Mouse (Mus musculus) kidney, adult 2 months (tissue): ENCODE measurements around the gene Nrxn3. TPM values are rescaled to one million over a fixed set of nuclear protein-coding genes. Genes with fewer than 3 reads are reported as not detected.

ENCODE experiments used
- DNase-seq: peaks from one replicate; pipeline ENCODE4 v3.0.0; 2021
- H3K27ac ChIP-seq: fragments of 200-500 bp; 2 replicates; pipeline ENCODE4 v1.5.1; 2012; ENCODE audit warnings: low read depth, low read length, control low read depth, inconsistent platforms; ENCODE audit not compliant: insufficient read depth
- H3K27me3 ChIP-seq: fragments of 200-500 bp; replicated peaks from 2 replicates; pipeline ENCODE4 v1.6.1; 2012; ENCODE audit warnings: mild to moderate bottlenecking, moderate library complexity, low read length, inconsistent platforms; ENCODE audit not compliant: control insufficient read depth, insufficient read depth
- H3K36me3 ChIP-seq: fragments of 200-500 bp; 2 replicates; pipeline ENCODE4 v1.6.1; 2012; ENCODE audit warnings: mild to moderate bottlenecking, moderate library complexity, low read length, inconsistent platforms; ENCODE audit not compliant: control insufficient read depth, insufficient read depth
- H3K4me1 ChIP-seq: fragments of 200-500 bp; 2 replicates; pipeline ENCODE4 v1.6.1; 2011; ENCODE audit warnings: low read length; ENCODE audit not compliant: control insufficient read depth, insufficient read depth
- H3K4me3 ChIP-seq: fragments of 200-500 bp; 2 replicates; pipeline ENCODE4 v1.5.1; 2011; ENCODE audit warnings: mild to moderate bottlenecking, low read depth, low read length, control low read depth; ENCODE audit not compliant: insufficient read depth
- CTCF ChIP-seq: fragments of 200-500 bp; conservative IDR thresholded peaks from 2 replicates; pipeline ENCODE4 v1.5.1; 2011; ENCODE audit warnings: low read depth, mild to moderate bottlenecking, control low read depth, low read length, moderate library complexity, mixed read lengths; ENCODE audit not compliant: insufficient read depth, insufficient read length
- POLR2A ChIP-seq: fragments of 200-500 bp; IDR thresholded peaks from one replicate; pipeline ENCODE4 v1.6.1; 2011; ENCODE audit warnings: low read depth, low read length, control low read depth
- WGBS: fragments of 180-500 bp; shearing (Covaris S2); methylation state at CpG from one replicate; pipeline ENCODE4 v1.1.7; 2018; 5-methylcytosine and 5-hydroxymethylcytosine counted together
- polyA plus RNA-seq: library from polyadenylated mRNA; depleted of rRNA; stranded (reverse); fragments of >200 nt; gene quantifications from 2 replicates; pipeline ENCODE4 v1.2.3, GENCODE M21; 2012

The Nrxn3 gene
- polyA plus RNA-seq, 1 experiment = 0.39 TPM

GRCm38 (mm10) chr12:89040151-89040550 lies 317.5 kb downstream of the Nrxn3 start:
- no peak for TF ChIP-seq POLR2A
- no peak for TF ChIP-seq CTCF

GRCm38 (mm10) chr12:89041429-89042107 lies 318.9 kb downstream of the Nrxn3 start:
- no peak overlapping the region for H3K4me3 ChIP-seq
- H3K36me3 ChIP-seq = no peaks in the 10 kb centered on the region
- H3K4me1 ChIP-seq = no peaks in the 10 kb centered on the region
- no peak for DNase-seq
- TF ChIP-seq POLR2A = no peak
- TF ChIP-seq CTCF = no peak
- 43% methylated on average over 2 of the region's 2 CpGs for WGBS
- no peaks in the 10 kb centered on the region for H3K27me3 ChIP-seq
- H3K27ac ChIP-seq = no peak overlapping the region

More at GRCm38 (mm10) chr12:89040151-89040550, 317.5 kb downstream of the Nrxn3 start:
- Histone ChIP-seq H3K27me3 (no peaks in the 10 kb centered on the region), H3K27ac (no peak overlapping the region), H3K4me1 (no peaks in the 10 kb centered on the region), H3K4me3 (no peak overlapping the region), H3K36me3 (no peaks in the 10 kb centered on the region)
- no peak for DNase-seq

GRCm38 (mm10) chr12:89049279-89049678 lies 326.6 kb downstream of the Nrxn3 start:
- Histone ChIP-seq H3K4me1 (no peaks in the 10 kb centered on the region), H3K27ac (no peak overlapping the region), H3K4me3 (no peak overlapping the region), H3K36me3 (no peaks in the 10 kb centered on the region), H3K27me3 (no peaks in the 10 kb centered on the region)
- DNase-seq = no peak
- no peak for TF ChIP-seq POLR2A
- no peak for TF ChIP-seq CTCF
- WGBS = 35% methylated on average over 3 of the region's 3 CpGs

- H3K27ac ChIP-seq = no peak overlapping the region
- DNase-seq = no peak
- H3K4me1 ChIP-seq = no peaks in the 10 kb centered on the region
- TF ChIP-seq POLR2A (no peak), CTCF (no peak)
- H3K27me3 ChIP-seq = no peaks in the 10 kb centered on the region
- no peak overlapping the region for H3K4me3 ChIP-seq
- H3K36me3 ChIP-seq = no peaks in the 10 kb centered on the region
Measured at GRCm38 (mm10) chr12:89049686-89050085, 327.0 kb downstream of the Nrxn3 start.

GRCm38 (mm10) chr12:89072436-89072835 lies 349.8 kb downstream of the Nrxn3 start:
- H3K36me3 ChIP-seq = no peaks in the 10 kb centered on the region
- no peak overlapping the region for H3K4me3 ChIP-seq
- no peaks in the 10 kb centered on the region for H3K27me3 ChIP-seq
- TF ChIP-seq POLR2A (no peak), CTCF (no peak)
- no peak overlapping the region for H3K27ac ChIP-seq
- no peak for DNase-seq
- no peaks in the 10 kb centered on the region for H3K4me1 ChIP-seq

GRCm38 (mm10) chr12:89073167-89073743 lies 350.6 kb downstream of the Nrxn3 start:
- Histone ChIP-seq H3K27ac (no peak overlapping the region), H3K36me3 (no peaks in the 10 kb centered on the region), H3K4me3 (no peak overlapping the region), H3K4me1 (no peaks in the 10 kb centered on the region), H3K27me3 (no peaks in the 10 kb centered on the region)
- no peak for DNase-seq
- 74% methylated on average over 5 of the region's 5 CpGs for WGBS
- TF ChIP-seq CTCF (no peak), POLR2A (no peak)

GRCm38 (mm10) chr12:89074551-89075295 lies 352.0 kb downstream of the Nrxn3 start:
- 64% methylated on average over 10 of the region's 10 CpGs for WGBS
- TF ChIP-seq CTCF = no peak
- no peak for TF ChIP-seq POLR2A
- no peak for DNase-seq
- Histone ChIP-seq H3K4me3 (no peak overlapping the region), H3K4me1 (no peaks in the 10 kb centered on the region), H3K27ac (no peak overlapping the region), H3K36me3 (no peaks in the 10 kb centered on the region), H3K27me3 (no peaks in the 10 kb centered on the region)
